Comparison of ENCODE assay signal across 19 mouse cellular contexts in genomic region chr9:68083341-68083740, GRCm38 (mm10).
"Had no signal": no experiment of that assay in that cellular context is flagged by ENCODE, and none has a peak within 500 bp of the region (broad histone marks: within the 10 kb centered on the region; RNA-seq: fewer than 3 reads in every experiment).

No protein-coding gene starts in this region.

- H3K4me1 ChIP-seq: hindbrain, embryonic 15.5 days; liver, embryonic 13.5 days; megakaryocyte, embryonic 14.5 days; midbrain, embryonic 10.5 days; neural tube, embryonic 12.5 days; neural tube, embryonic 15.5 days; stomach, embryonic 15.5 days had no signal

- H3K4me2 ChIP-seq: hindbrain, embryonic 15.5 days; liver, embryonic 13.5 days; neural tube, embryonic 12.5 days; neural tube, embryonic 15.5 days; stomach, embryonic 15.5 days had no signal

- H3K9me3 ChIP-seq: hindbrain, embryonic 15.5 days; liver, embryonic 13.5 days; midbrain, embryonic 10.5 days; neural tube, embryonic 12.5 days; neural tube, embryonic 15.5 days; stomach, embryonic 15.5 days had no signal

- H3K27ac ChIP-seq: hindbrain, embryonic 15.5 days; layer of hippocampus, adult 2 months; left cerebral cortex, adult 2 months; liver, embryonic 13.5 days; midbrain, embryonic 10.5 days; neural tube, embryonic 12.5 days; neural tube, embryonic 15.5 days; stomach, embryonic 15.5 days had no signal

- H3K27me3 ChIP-seq: hindbrain, embryonic 15.5 days; liver, embryonic 13.5 days; megakaryocyte, embryonic 14.5 days; neural tube, embryonic 12.5 days; neural tube, embryonic 15.5 days; stomach, embryonic 15.5 days had no signal

- DNase-seq: layer of hippocampus, adult 9-11 months; layer of hippocampus, postnatal 36 days; liver, embryonic 13.5 days; lung, adult 2 months; lung, postnatal 36 days; midbrain, embryonic 14.5 days; retina, postnatal 1 day; right cerebral cortex, postnatal 25 days; spleen, adult 18-20 months; thymus, postnatal 25 days had no signal

- H3K9ac ChIP-seq: hindbrain, embryonic 15.5 days; liver, embryonic 13.5 days; neural tube, embryonic 12.5 days; neural tube, embryonic 15.5 days; stomach, embryonic 15.5 days had no signal

- H3K4me3 ChIP-seq: hindbrain, embryonic 15.5 days; layer of hippocampus, adult 2 months; left cerebral cortex, adult 2 months; liver, embryonic 13.5 days; megakaryocyte, embryonic 14.5 days; midbrain, embryonic 10.5 days; neural tube, embryonic 12.5 days; neural tube, embryonic 15.5 days; stomach, embryonic 15.5 days had no signal

- H3K36me3 ChIP-seq: hindbrain, embryonic 15.5 days; liver, embryonic 13.5 days; midbrain, embryonic 10.5 days; neural tube, embryonic 12.5 days; neural tube, embryonic 15.5 days; stomach, embryonic 15.5 days had no signal

- ATAC-seq: intestine, postnatal 0 days had no signal
